Mouse (Mus musculus): ENCODE measurements around the gene Odf3l2. TPM values are rescaled to one million over a fixed set of nuclear protein-coding genes. Genes with fewer than 3 reads are reported as not detected.

Odf3l2 gene
- polyA plus RNA-seq (2017; shearing (Covaris generic)), result not detected

DNA sequence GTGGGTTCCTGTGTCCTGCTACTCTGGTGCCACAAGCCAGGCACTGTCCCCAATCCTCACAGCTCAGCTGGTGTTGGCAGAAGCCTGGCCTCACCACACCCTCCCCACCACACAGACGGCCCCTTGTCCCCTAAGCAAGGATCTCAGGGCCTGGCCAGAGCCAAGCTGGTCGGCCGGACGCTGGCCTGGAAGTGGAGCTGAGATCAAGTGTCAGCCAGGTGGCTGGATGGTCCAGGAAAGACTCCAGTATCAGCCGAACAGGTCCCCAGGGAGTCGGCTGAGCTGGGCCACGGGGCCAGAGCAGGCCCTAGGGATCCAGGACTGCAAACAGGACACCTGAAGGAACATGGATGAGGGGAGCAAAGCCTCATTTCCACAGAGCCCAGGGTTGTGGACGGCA, at the start of gene Odf3l2:
Odf3l2 (minus strand) TSS at position 28 of the 400 bp plus-strand sequence.

GRCm38 (mm10) chr10:79688720-79689119, 43.2 kb upstream of the Odf3l2 start, which contains the start of gene Gzmm:
Gzmm (plus strand) TSS chr10:79689020.

GRCm38 (mm10) chr10:79681591-79682245, 36.2 kb upstream of the Odf3l2 start, which contains the start of gene Cdc34:
Cdc34 (plus strand) TSS chr10:79682195.

GRCm38 (mm10) chr10:79668771-79669575, 23.4 kb upstream of the Odf3l2 start, which contains the start of gene Tpgs1:
Tpgs1 (plus strand) TSS chr10:79669369.

DNA sequence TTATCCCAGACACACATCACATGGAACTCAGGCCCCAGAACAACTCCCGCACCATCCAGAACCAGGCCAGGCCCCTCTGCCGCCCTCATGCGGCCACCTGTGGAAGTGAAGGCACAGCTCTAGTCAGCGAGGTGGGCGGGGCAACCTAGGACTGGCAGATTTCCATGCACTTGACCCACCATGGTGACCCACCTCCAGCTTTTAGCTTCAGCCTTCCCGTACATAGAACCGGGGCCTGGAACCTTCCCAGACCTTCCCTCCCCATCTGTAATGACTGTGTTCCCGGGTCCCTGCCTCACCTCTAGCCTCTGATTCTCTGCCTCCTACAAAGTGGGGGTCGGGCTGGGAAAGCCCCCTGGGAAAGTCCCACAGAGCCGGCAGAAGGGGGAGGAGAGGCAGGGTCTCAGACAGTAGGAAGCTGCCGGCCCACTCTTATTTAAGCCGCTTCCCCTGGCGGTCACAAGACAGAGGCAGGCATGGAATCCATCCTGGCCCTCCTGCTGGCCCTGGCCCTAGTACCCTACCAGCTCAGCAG, 18.7 kb upstream of the Odf3l2 start, which contains the start of gene Madcam1:
Madcam1 (plus strand) TSS at position 429 of the 535 bp plus-strand sequence.

DNA sequence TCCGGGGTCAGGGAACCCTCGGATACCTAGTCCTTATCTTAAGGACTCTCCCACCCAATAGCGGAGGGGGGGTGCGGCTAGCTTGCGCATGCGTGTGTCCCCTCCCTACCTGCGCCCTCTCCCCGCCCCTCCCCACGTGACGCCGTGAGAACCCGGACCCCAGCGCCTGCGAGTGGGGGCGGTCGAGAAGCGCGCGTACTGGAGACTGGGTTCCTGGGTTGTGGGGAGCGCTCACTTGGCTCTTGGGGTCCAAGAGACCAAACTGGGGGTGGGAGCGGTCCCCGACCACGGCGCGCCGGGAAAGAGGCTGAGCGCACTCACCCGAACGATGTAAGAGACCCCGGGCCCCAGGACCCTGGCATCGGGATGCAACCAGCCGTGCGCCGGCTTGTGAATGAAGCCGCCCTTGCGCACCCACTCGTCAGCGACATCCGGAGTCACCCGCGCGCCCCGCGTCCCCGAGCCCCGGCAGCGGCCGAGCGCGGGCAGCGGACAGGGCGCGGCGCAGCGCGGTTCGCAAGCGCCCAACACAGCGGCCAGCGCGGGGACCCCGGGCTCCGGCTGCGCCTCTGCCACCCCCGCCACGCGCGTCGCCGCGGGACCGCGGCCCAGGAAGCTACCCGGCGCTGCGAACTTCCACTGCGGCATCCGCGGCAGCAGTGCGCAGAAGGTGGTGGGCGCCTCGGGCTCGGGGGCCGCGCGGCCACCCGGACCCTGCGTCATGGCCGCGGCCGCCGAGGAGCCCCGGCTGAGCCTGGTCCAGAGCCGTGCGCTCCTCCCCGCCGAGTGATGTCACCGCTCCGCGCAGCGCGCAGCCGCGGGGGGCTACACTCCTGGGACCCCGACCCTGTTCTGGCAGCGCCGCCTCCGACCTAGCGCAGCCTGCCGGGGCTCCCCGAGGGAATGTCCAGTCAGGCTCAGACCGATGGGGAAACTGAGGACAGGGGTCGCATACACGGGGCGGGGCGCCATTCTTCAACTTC, 8.1 kb downstream of the Odf3l2 start, which contains the start of gene Shc2:
Shc2 (minus strand) TSS at position 791 of the 983 bp plus-strand sequence.

DNA sequence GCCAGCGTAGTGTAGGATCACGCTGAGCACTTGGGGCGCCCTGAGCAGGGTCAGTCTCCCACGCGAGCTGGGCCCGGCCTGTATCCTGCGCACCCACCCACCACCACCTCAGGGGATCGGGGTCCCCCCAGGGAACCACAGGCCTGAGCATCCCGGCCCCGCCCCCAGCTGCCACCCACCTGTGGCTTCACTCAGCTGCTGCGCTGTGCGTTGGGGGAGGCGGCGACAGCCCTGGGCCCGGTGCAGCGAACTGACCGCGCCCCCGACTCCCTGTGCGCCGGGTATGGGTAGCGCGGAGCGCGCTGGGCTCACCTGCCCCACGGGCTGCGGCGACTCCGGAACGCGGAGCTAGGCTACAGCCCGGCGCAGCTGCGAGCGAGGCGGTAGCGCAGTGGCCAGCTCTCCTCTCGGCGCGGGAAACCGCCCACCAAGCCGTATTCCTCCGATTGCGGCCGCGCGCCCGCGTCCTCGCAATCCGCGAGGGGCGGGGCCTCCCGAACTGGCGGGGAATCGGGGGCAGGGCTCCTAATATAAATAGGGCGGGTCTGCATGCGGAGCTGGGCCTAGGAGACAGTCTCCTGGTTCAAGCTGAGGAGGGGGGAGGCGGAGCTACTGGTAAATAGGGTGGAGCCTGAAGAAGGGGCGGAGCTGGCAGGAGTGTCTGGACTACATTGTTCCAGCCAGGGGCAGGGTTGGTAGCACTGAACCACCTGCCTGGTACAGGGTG, 31.8 kb downstream of the Odf3l2 start, which contains the start of gene C2cd4c:
C2cd4c (minus strand) TSS at position 448 of the 727 bp plus-strand sequence.

Other genes with a start within 250 kb of the Odf3l2 start
- not detected for gene Vmn2r83, start 177.0 kb downstream of the Odf3l2 start, polyA plus RNA-seq (2017; shearing (Covaris generic))
- 4.6 TPM for gene Plpp2, start 111.9 kb downstream of the Odf3l2 start, polyA plus RNA-seq (2017; shearing (Covaris generic))
- gene Mier2, start 90.5 kb downstream of the Odf3l2 start, polyA plus RNA-seq (2017; shearing (Covaris generic)), result 45.2 TPM
- gene Theg, start 58.4 kb downstream of the Odf3l2 start, polyA plus RNA-seq (2017; shearing (Covaris generic)), result not detected
- not detected for gene C2cd4c, start 31.7 kb downstream of the Odf3l2 start, polyA plus RNA-seq (2017; shearing (Covaris generic))
- not detected for gene Shc2, start 7.8 kb downstream of the Odf3l2 start, polyA plus RNA-seq (2017; shearing (Covaris generic))
- gene Madcam1, start 18.8 kb upstream of the Odf3l2 start, polyA plus RNA-seq (2017; shearing (Covaris generic)), result 0.65 TPM
- 48.4 TPM for gene Tpgs1, start 23.6 kb upstream of the Odf3l2 start, polyA plus RNA-seq (2017; shearing (Covaris generic))
- gene Cdc34, start 36.5 kb upstream of the Odf3l2 start, polyA plus RNA-seq (2017; shearing (Covaris generic)), result 23.4 TPM
- 1.0 TPM for gene Gzmm, start 43.3 kb upstream of the Odf3l2 start, polyA plus RNA-seq (2017; shearing (Covaris generic))
- 300 TPM for gene Bsg, start 58.8 kb upstream of the Odf3l2 start, polyA plus RNA-seq (2017; shearing (Covaris generic))
- gene Hcn2, start 70.9 kb upstream of the Odf3l2 start, polyA plus RNA-seq (2017; shearing (Covaris generic)), result not detected
- 58.1 TPM for gene Polrmt, start 100.8 kb upstream of the Odf3l2 start, polyA plus RNA-seq (2017; shearing (Covaris generic))
- gene Fgf22, start 109.3 kb upstream of the Odf3l2 start, polyA plus RNA-seq (2017; shearing (Covaris generic)), result not detected
- 8.7 TPM for gene Rnf126, start 121.2 kb upstream of the Odf3l2 start, polyA plus RNA-seq (2017; shearing (Covaris generic))
- 0.68 TPM for gene Fstl3, start 131.5 kb upstream of the Odf3l2 start, polyA plus RNA-seq (2017; shearing (Covaris generic))
- not detected for gene Prss57, start 145.2 kb upstream of the Odf3l2 start, polyA plus RNA-seq (2017; shearing (Covaris generic))
- 0.30 TPM for gene Palm, start 147.8 kb upstream of the Odf3l2 start, polyA plus RNA-seq (2017; shearing (Covaris generic))
- not detected for gene Misp, start 175.3 kb upstream of the Odf3l2 start, polyA plus RNA-seq (2017; shearing (Covaris generic))
- gene Ptbp1, start 208.7 kb upstream of the Odf3l2 start, polyA plus RNA-seq (2017; shearing (Covaris generic)), result 375 TPM
- not detected for gene Prtn3, start 228.7 kb upstream of the Odf3l2 start, polyA plus RNA-seq (2017; shearing (Covaris generic))
- gene Plppr3, start 228.9 kb upstream of the Odf3l2 start, polyA plus RNA-seq (2017; shearing (Covaris generic)), result 4.9 TPM
- gene Elane, start 240.5 kb upstream of the Odf3l2 start, polyA plus RNA-seq (2017; shearing (Covaris generic)), result not detected
- not detected for gene Cfd, start 245.1 kb upstream of the Odf3l2 start, polyA plus RNA-seq (2017; shearing (Covaris generic))

Data from inflammation-experienced regulatory T-cells, adult 16 weeks (primary cell).